ENCODE assay signal across 8 mouse cellular contexts in genomic region chr13:69532893-69533404, GRCm38 (mm10). TPM values are rescaled to one million over a fixed set of nuclear protein-coding genes. Genes with fewer than 3 reads are reported as not detected.
DNase-seq lines count a peak whose midpoint lies in the region; ATAC-seq lines count a peak whose summit lies in the region.

No protein-coding gene starts in this region.

- H3K27ac ChIP-seq in heart, embryonic 15.5 days = peak overlapping the region; percentile 94
- peak overlapping the region; percentile 94; the same call in 1 of the 2 replicates for H3K27ac ChIP-seq in hindbrain, embryonic 11.5 days (ENCODE audit: low read depth, low read length)
- peak overlapping the region; percentile 85 for H3K27ac ChIP-seq in midbrain, embryonic 12.5 days (replicated peaks)

- H3K27me3 ChIP-seq in heart, embryonic 15.5 days = no peaks in the 10 kb centered on the region
- no peaks in the 10 kb centered on the region for H3K27me3 ChIP-seq in hindbrain, embryonic 11.5 days (ENCODE audit: control insufficient read depth, insufficient read depth, low read length)
- H3K27me3 ChIP-seq in midbrain, embryonic 12.5 days = 0 out of 2 replicates have a peak, but pooled peaks cover 3% of the 10 kb centered on the region

- 2% methylated on average over 9 of the region's 9 CpGs for WGBS in heart, embryonic 15.5 days
- WGBS in hindbrain, embryonic 11.5 days = 0% methylated on average over 9 of the region's 9 CpGs
- WGBS in midbrain, embryonic 12.5 days = 1% methylated on average over 9 of the region's 9 CpGs

- H3K4me3 ChIP-seq in heart, embryonic 15.5 days = peak overlapping the region; percentile 77
- peak overlapping the region; percentile 97 for H3K4me3 ChIP-seq in hindbrain, embryonic 11.5 days (ENCODE audit: low read depth, low read length)
- peak overlapping the region; percentile 97 for H3K4me3 ChIP-seq in midbrain, embryonic 12.5 days

- intact Hi-C loops in heart, postnatal 14 days (cut with DNase I) = loop anchor here (5.0 kb wide), 1 partner anchor 79 kb away; the partner anchor contains the start of gene Srd5a1

- DNase-seq in heart, postnatal 14 days = no peak
- DNase-seq in MEL-GATA-1-ER (ENCODE audit: extremely low read depth, low read depth) = peak; percentile 33
- no peak for DNase-seq in hindbrain, embryonic 11.5 days (ENCODE audit: low spot score)
- no peak for DNase-seq in urinary bladder, adult 2 months (ENCODE audit: low spot score)
- no peak for DNase-seq in embryo, embryonic 10 days (ENCODE audit: low spot score)
- DNase-seq in layer of hippocampus, adult 9-11 months = no peak

- peak overlapping the region; percentile 88 for H3K9ac ChIP-seq in heart, embryonic 15.5 days
- H3K9ac ChIP-seq in hindbrain, embryonic 11.5 days (ENCODE audit: low read depth, low read length) = peak overlapping the region; percentile 93
- peak overlapping the region; percentile 88 for H3K9ac ChIP-seq in midbrain, embryonic 12.5 days (replicated peaks)

- no peak for ATAC-seq in heart, embryonic 15.5 days (replicated peaks; ENCODE audit: insufficient number of reproducible peaks, insufficient read depth, low FRiP score, low read depth)
- no peak for ATAC-seq in hindbrain, embryonic 11.5 days (ENCODE audit: low FRiP score)
- ATAC-seq in midbrain, embryonic 12.5 days (ENCODE audit: low FRiP score, low read depth) = no peak

- peak overlapping the region; percentile 92 for H3K4me2 ChIP-seq in heart, embryonic 15.5 days
- peak overlapping the region; percentile 91 for H3K4me2 ChIP-seq in hindbrain, embryonic 11.5 days (replicated peaks; ENCODE audit: low read depth, low read length)
- H3K4me2 ChIP-seq in midbrain, embryonic 12.5 days (replicated peaks) = peak overlapping the region; percentile 87

- H3K9me3 ChIP-seq in heart, embryonic 15.5 days (replicated peaks) = no peaks in the 10 kb centered on the region
- H3K9me3 ChIP-seq in hindbrain, embryonic 11.5 days (ENCODE audit: control insufficient read depth, low read length) = no peaks in the 10 kb centered on the region
- H3K9me3 ChIP-seq in midbrain, embryonic 12.5 days = no peaks in the 10 kb centered on the region

- no peaks in the 10 kb centered on the region; the same call in 1 of the 2 replicates for H3K36me3 ChIP-seq in heart, embryonic 15.5 days
- no peaks in the 10 kb centered on the region for H3K36me3 ChIP-seq in hindbrain, embryonic 11.5 days (ENCODE audit: control insufficient read depth, insufficient read depth, low read length)
- H3K36me3 ChIP-seq in midbrain, embryonic 12.5 days = 0 out of 2 replicates have a peak, but pooled peaks cover 10% of the 10 kb centered on the region

- peaks cover 46% of the 10 kb centered on the region for H3K4me1 ChIP-seq in heart, embryonic 15.5 days (replicated peaks)
- H3K4me1 ChIP-seq in hindbrain, embryonic 11.5 days (replicated peaks; ENCODE audit: control insufficient read depth, insufficient read depth, low read length) = peaks cover 19% of the 10 kb centered on the region
- H3K4me1 ChIP-seq in midbrain, embryonic 12.5 days = peaks cover 56% of the 10 kb centered on the region

RNA-seq across cellular contexts. Expression of gene Nsun2, which starts 0.6 kb away (rescaled TPM):
- 53.0 and 73.0 TPM in 2 replicates for polyA plus RNA-seq in heart, embryonic 15.5 days (2015; fragmentation: Nextera tagmentation; extraction: Ambion mirVana)
- total RNA-seq in heart, postnatal 14 days (2021) = 10 to 100 TPM; 35.8 to 42.0 TPM
- 114 and 134 TPM in 2 replicates for polyA plus RNA-seq in hindbrain, embryonic 11.5 days (2014; fragmentation: Nextera tagmentation; extraction: Ambion mirVana)
- polyA plus RNA-seq in midbrain, embryonic 12.5 days (2016; fragmentation: Nextera tagmentation; extraction: Ambion mirVana) = 91.9 and 102 TPM in 2 replicates
- polyA plus RNA-seq in urinary bladder, adult 2 months (2012; rRNA removed) = 59.3 and 67.8 TPM in 2 replicates

RNA-seq across cellular contexts. Expression of gene Tent4a, which starts 1.5 kb away (rescaled TPM):
- 3.1 and 4.0 TPM in 2 replicates for polyA plus RNA-seq in heart, embryonic 15.5 days (2015; fragmentation: Nextera tagmentation; extraction: Ambion mirVana)
- total RNA-seq in heart, postnatal 14 days (2021) = 10 to 100 TPM; 12.2 to 13.5 TPM
- polyA plus RNA-seq in hindbrain, embryonic 11.5 days (2014; fragmentation: Nextera tagmentation; extraction: Ambion mirVana) = 8.4 and 8.8 TPM in 2 replicates
- polyA plus RNA-seq in midbrain, embryonic 12.5 days (2016; fragmentation: Nextera tagmentation; extraction: Ambion mirVana) = 6.7 TPM in 2 replicates
- 13.9 and 15.5 TPM in 2 replicates for polyA plus RNA-seq in urinary bladder, adult 2 months (2012; rRNA removed)
